Mouse (Mus musculus): Measurements from ENCODE around the gene Phc2. TPM values are rescaled to one million over a fixed set of nuclear protein-coding genes. Genes with fewer than 3 reads are reported as not detected.

The Phc2 gene
- total and polyA plus RNA-seq, 3 experiments: 23.7 to 65.5 TPM; not detected in 1

DNA sequence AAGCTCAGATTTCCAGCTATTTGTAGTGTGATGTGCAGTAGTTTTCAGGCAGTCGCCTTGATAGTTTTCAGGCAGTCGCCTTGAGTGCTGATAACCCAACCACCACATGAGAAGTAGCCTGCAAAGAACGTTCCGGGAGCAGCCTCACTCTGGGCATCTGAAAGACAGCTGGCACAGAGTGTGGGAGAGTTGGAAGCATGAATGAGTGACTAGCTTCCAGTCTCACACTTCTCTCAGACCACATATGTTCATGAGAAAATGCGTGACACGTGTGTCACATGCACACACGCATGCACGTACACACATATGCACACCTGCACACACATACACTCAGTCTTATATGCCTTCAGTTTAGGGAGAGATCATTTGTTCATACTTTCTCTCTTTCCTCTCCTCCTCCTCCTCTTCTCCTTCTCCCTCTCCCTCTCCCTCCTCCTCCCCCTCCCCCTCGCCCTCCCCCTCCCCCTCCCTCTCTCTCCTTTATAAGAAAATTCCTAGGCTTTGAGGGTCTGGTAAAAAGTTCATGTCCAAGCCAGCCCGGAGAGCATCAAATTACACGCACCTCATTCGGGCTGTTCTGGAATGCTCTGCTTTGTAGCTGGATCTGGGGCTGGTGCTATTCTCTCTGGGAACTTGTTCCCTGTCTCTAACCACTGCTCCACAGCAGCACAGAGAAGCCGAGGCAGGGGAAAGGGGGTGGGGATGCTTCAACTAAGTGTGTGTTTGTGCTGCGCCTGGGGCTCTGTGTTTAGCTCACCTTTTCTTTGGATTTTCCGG is 37.8 kb downstream of the Phc2 start:
- Histone ChIP-seq H3K9ac (ENCODE audit: control insufficient read depth, low read depth, low read length, poor library complexity, severe bottlenecking) (no peak overlapping the region), H3K79me2 (ENCODE audit: control insufficient read depth, insufficient read depth, low read length, poor library complexity) (no peaks in the 10 kb centered on the region), H3K36me3 (ENCODE audit: control insufficient read depth in 1 of 2, insufficient read depth in 2 of 2, low read length in 2 of 2) (peaks cover 0 to 21% of the 10 kb centered on the region in 2 experiments; a peak in 2 of 4 replicates), H3K4me1 (ENCODE audit: control insufficient read depth in 1 of 2, insufficient read depth in 2 of 2, low read length in 2 of 2) (peaks cover 3 to 37% of the 10 kb centered on the region in 2 experiments; a peak in 3 of 4 replicates), H3K27me3 (ENCODE audit: control insufficient read depth in 1 of 2, insufficient read depth in 2 of 2, low read length in 2 of 2) (no peaks in the 10 kb centered on the region), H3K27ac (ENCODE audit: control insufficient read depth, low read depth, low read length) (no peak overlapping the region), H3K4me3 (ENCODE audit: control insufficient read depth in 1 of 2, insufficient read depth in 1 of 2, low read depth in 2 of 2, low read length in 2 of 2) (no peak overlapping the region), H3K9me3 (replicated peaks; ENCODE audit: insufficient read depth, low read length) (no peaks in the 10 kb centered on the region)
- no peak for DNase-seq (ENCODE audit: low read depth, low spot score)
- no peak for TF ChIP-seq ELF1 (IDR thresholded peaks at IDR 0.05; ENCODE audit: low read depth, low read length)
- TF ChIP-seq GATA1 (IDR thresholded peaks at IDR 0.05; ENCODE audit: low read depth, low read length): no peak
- no peak for TF ChIP-seq E2F4 (IDR thresholded peaks at IDR 0.05; ENCODE audit: borderline replicate concordance, low read depth, low read length)
- TF ChIP-seq EP300 (IDR thresholded peaks at IDR 0.05; ENCODE audit: low read depth in 1 of 2, low read length in 2 of 2): no peak
- no peak for TF ChIP-seq TBP (IDR thresholded peaks at IDR 0.05; ENCODE audit: low read depth, low read length)
- TF ChIP-seq ZKSCAN1 (IDR thresholded peaks at IDR 0.05; ENCODE audit: low read depth, low read length): no peak

DNA sequence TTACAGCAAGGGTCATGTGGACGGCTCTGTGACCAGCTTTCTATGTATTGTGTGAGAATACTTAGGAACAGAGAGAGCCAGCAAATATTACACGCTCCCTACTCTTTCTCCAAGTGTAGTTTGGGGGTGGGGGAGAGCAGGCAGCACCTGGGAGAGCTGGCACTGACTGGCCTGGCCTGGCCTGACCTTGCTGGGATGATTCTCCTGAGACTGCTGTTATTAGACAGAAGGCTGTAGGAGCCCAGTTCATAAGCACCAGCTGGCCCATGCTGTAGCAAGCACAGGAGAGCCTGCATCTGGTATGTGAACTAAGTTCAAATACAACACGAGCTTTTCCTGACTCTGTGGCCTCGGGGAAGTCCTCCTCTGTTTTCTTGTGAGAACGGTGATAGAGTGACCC is 38.7 kb downstream of the Phc2 start:
- peaks cover 0 to 21% of the 10 kb centered on the region in 2 experiments; a peak in 2 of 4 replicates for H3K36me3 ChIP-seq (ENCODE audit: control insufficient read depth in 1 of 2, insufficient read depth in 2 of 2, low read length in 2 of 2)
- no peak overlapping the region for H3K4me3 ChIP-seq (ENCODE audit: control insufficient read depth in 1 of 2, insufficient read depth in 1 of 2, low read depth in 2 of 2, low read length in 2 of 2)
- H3K9ac ChIP-seq (ENCODE audit: control insufficient read depth, low read depth, low read length, poor library complexity, severe bottlenecking): no peak overlapping the region
- H3K79me2 ChIP-seq (ENCODE audit: control insufficient read depth, insufficient read depth, low read length, poor library complexity): no peaks in the 10 kb centered on the region
- TF ChIP-seq SIN3A (IDR thresholded peaks at IDR 0.05; ENCODE audit: low read length) (no peak), NELFE (IDR thresholded peaks at IDR 0.05; ENCODE audit: low read depth, low read length) (no peak), RAD21 (IDR thresholded peaks at IDR 0.05; ENCODE audit: low read depth, low read length) (no peak), ZKSCAN1 (IDR thresholded peaks at IDR 0.05; ENCODE audit: low read depth, low read length) (no peak), MAX (IDR thresholded peaks at IDR 0.05; ENCODE audit: low read length) (no peak), TAL1 (IDR thresholded peaks at IDR 0.05; ENCODE audit: low read length) (no peak), USF1 (IDR thresholded peaks at IDR 0.05; ENCODE audit: low read depth, low read length) (no peak), GABPA (IDR thresholded peaks at IDR 0.05; ENCODE audit: low read depth, low read length) (no peak), USF2 (IDR thresholded peaks at IDR 0.05; ENCODE audit: borderline replicate concordance in 1 of 2, insufficient read depth in 1 of 2, low read depth in 1 of 2, low read length in 2 of 2) (no peak), TCF12 (IDR thresholded peaks at IDR 0.05; ENCODE audit: low read depth, low read length) (no peak), MYB (IDR thresholded peaks at IDR 0.05; ENCODE audit: low read depth, low read length) (no peak), HCFC1 (IDR thresholded peaks at IDR 0.05; ENCODE audit: low read depth, low read length) (no peak), ZNF384 (IDR thresholded peaks at IDR 0.05; ENCODE audit: low read depth, low read length) (no peak), CHD2 (IDR thresholded peaks at IDR 0.05; ENCODE audit: low read length) (no peak), RCOR1 (IDR thresholded peaks at IDR 0.05; ENCODE audit: low read depth, low read length) (no peak)
- peaks cover 3 to 34% of the 10 kb centered on the region in 2 experiments; a peak in 3 of 4 replicates for H3K4me1 ChIP-seq (ENCODE audit: control insufficient read depth in 1 of 2, insufficient read depth in 2 of 2, low read length in 2 of 2)
- no peak for DNase-seq (ENCODE audit: low read depth, low spot score)
- H3K9me3 ChIP-seq (replicated peaks; ENCODE audit: insufficient read depth, low read length): no peaks in the 10 kb centered on the region
- H3K27me3 ChIP-seq (ENCODE audit: control insufficient read depth in 1 of 2, insufficient read depth in 2 of 2, low read length in 2 of 2): no peaks in the 10 kb centered on the region
- no peak overlapping the region for H3K27ac ChIP-seq (ENCODE audit: control insufficient read depth, low read depth, low read length)

Data from MEL (cell line).